Mouse (Mus musculus) lung, embryonic 15.5 days (tissue): Measurements from ENCODE around the gene Cd36. TPM values are rescaled to one million over a fixed set of nuclear protein-coding genes. Genes with fewer than 3 reads are reported as not detected.
A peak's percentile ranks its signal among the peaks of the same experiment; 100 is the strongest.

ENCODE experiments used
- ATAC-seq: fragments of 200-750 bp; cut with Nextera tagmentation; 2 replicates; pipeline ENCODE4 v1.8.0; 2017; ENCODE audit warnings: moderate number of reproducible peaks, borderline replicate concordance; ENCODE audit not compliant: low FRiP score, low TSS enrichment; ENCODE audit errors: extremely low read depth
- H3K27ac ChIP-seq: fragments of 300-500 bp; sonication (generic); 2 replicates; pipeline ENCODE4 v1.5.1; 2015; ENCODE audit warnings: moderate library complexity, mild to moderate bottlenecking, inconsistent platforms
- H3K27me3 ChIP-seq: fragments of 300-500 bp; sonication (generic); 2 replicates; pipeline ENCODE4 v1.6.1; 2015; ENCODE audit warnings: inconsistent platforms
- H3K36me3 ChIP-seq: fragments of 300-500 bp; sonication (generic); 2 replicates; pipeline ENCODE4 v1.6.1; 2015; ENCODE audit warnings: inconsistent platforms
- H3K4me1 ChIP-seq: fragments of 300-500 bp; sonication (generic); 2 replicates; pipeline ENCODE4 v1.6.1; 2015; ENCODE audit warnings: inconsistent platforms
- H3K4me2 ChIP-seq: fragments of 300-500 bp; sonication (generic); 2 replicates; pipeline ENCODE4 v1.6.1; 2015; ENCODE audit warnings: inconsistent platforms, mild to moderate bottlenecking, moderate library complexity
- H3K4me3 ChIP-seq: fragments of 300-500 bp; sonication (generic); 2 replicates; pipeline ENCODE4 v1.5.1; 2015; ENCODE audit warnings: mild to moderate bottlenecking, inconsistent platforms
- H3K9ac ChIP-seq: fragments of 300-500 bp; sonication (generic); 2 replicates; pipeline ENCODE4 v1.6.1; 2015; ENCODE audit warnings: inconsistent platforms
- H3K9me3 ChIP-seq: fragments of 300-500 bp; sonication (generic); 2 replicates; pipeline ENCODE4 v1.6.1; 2016; ENCODE audit warnings: inconsistent platforms
- WGBS: fragments of 180-500 bp; shearing (Covaris S2); methylation state at CpG from one replicate; pipeline ENCODE4 v1.1.7; 2015; 5-methylcytosine and 5-hydroxymethylcytosine counted together
- polyA plus RNA-seq: library from polyadenylated mRNA; unstranded; fragments of >200 nt; fragmentation: Nextera tagmentation; extraction: Ambion mirVana; gene quantifications from 2 replicates; pipeline ENCODE4 v1.2.1, GENCODE M21; 2015

The Cd36 gene
- polyA plus RNA-seq, 1 experiment from 2014 or later: 23.0 TPM

DNA sequence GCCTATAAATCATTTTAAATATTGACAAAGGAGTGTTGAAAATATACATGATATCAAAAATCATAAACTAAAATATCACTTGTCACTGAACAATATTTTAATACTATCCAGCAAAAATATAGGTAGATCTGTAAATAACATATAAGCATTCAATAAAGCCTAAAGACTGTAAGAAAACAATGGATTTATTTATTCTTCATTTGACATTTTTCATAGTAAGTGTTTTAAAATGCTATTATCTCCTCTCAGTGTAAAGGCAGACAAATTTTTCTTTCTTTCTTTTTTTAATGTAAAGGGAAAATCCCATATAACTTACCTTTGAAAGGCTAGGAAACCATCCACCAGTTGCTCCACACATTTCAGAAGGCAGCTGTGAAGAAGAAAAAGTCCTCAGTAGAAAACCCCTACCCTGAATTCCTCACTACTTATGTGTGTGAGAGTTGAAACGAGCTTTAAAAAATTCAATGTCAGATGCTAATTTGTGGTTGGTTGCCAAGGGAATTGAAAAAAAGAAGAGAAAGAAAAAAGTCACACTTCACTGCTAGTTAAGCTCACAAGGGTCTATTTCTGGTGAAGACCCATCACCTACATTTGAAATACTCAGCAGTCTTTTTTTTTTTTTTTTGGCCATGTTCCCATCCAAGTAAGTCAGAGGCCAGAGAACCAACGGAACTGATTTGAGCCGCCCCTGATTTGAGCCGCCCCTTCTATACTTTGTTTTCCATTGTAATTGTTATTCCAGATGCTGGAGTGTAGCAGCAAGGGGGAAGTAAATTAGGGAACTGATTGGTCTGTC lies 53.1 kb downstream of the Cd36 start:
- Histone ChIP-seq H3K4me2 (no peak overlapping the region), H3K36me3 (no peaks in the 10 kb centered on the region), H3K27ac (no peak overlapping the region; the same call in 1 of the 2 replicates), H3K9ac (no peak overlapping the region), H3K4me1 (no peaks in the 10 kb centered on the region), H3K4me3 (no peak overlapping the region), H3K27me3 (no peaks in the 10 kb centered on the region), H3K9me3 (no peaks in the 10 kb centered on the region)
- WGBS: 25% methylated on average over 4 of the region's 4 CpGs
- no peak for ATAC-seq

DNA sequence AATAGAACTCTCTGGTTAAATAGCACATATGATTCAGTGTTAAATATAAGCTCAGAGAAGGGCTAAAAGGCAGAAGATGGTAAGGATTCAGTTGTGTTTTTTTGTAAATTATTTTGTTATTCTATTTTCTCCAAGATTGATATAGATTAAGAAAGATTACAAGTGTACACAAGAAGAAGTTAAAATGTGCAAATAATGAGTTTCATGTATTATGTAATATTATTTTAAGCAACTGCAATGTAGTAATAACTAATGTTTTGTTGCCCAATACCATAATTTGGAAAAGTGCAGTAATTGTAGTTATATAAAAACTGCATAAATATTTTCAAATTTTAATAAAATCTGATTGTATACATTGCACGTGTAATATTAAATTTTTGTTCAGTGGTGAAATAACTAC lies 54.8 kb downstream of the Cd36 start:
- WGBS: 92% methylated on average over 1 of the region's 1 CpGs
- no peak overlapping the region for H3K4me3 ChIP-seq
- no peak for ATAC-seq

DNA sequence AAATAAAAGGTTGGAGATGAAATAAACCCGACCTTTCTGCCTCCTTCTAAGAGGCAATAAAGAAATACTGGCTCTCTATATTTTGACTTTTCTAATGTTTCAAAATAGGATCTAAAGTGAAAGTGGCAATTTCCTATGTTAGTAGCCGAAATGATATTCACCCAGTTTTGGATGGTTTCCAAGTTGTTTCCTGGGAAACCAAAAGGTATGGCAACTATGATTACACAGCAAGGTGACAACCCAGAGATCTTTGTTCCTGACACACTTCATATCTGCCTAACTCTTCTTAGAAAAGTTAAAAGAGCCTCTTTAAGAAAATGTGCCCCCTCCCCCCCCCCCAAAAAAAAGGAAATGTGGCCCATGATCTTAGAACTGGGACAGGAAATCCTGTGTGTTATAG lies 58.1 kb downstream of the Cd36 start:
- no peaks in the 10 kb centered on the region for H3K9me3 ChIP-seq
- no peak overlapping the region; the same call in 1 of the 2 replicates for H3K4me2 ChIP-seq
- no peaks in the 10 kb centered on the region for H3K27me3 ChIP-seq
- H3K4me1 ChIP-seq: 0 out of 2 replicates have a peak, but pooled peaks cover 2% of the 10 kb centered on the region
- H3K36me3 ChIP-seq: no peaks in the 10 kb centered on the region
- no peak for ATAC-seq
- no peak overlapping the region for H3K4me3 ChIP-seq
- peak overlapping the region; percentile 78 for H3K27ac ChIP-seq
- no peak overlapping the region for H3K9ac ChIP-seq
- 30% methylated on average over 2 of the region's 2 CpGs for WGBS

More for the DNA sequence above, 54.8 kb downstream of the Cd36 start:
- H3K4me1 ChIP-seq: 0 out of 2 replicates have a peak, but pooled peaks cover 2% of the 10 kb centered on the region
- no peak overlapping the region for H3K4me2 ChIP-seq
- no peaks in the 10 kb centered on the region for H3K9me3 ChIP-seq
- no peak overlapping the region for H3K9ac ChIP-seq
- H3K36me3 ChIP-seq: no peaks in the 10 kb centered on the region
- no peak overlapping the region for H3K27ac ChIP-seq
- H3K27me3 ChIP-seq: no peaks in the 10 kb centered on the region

DNA sequence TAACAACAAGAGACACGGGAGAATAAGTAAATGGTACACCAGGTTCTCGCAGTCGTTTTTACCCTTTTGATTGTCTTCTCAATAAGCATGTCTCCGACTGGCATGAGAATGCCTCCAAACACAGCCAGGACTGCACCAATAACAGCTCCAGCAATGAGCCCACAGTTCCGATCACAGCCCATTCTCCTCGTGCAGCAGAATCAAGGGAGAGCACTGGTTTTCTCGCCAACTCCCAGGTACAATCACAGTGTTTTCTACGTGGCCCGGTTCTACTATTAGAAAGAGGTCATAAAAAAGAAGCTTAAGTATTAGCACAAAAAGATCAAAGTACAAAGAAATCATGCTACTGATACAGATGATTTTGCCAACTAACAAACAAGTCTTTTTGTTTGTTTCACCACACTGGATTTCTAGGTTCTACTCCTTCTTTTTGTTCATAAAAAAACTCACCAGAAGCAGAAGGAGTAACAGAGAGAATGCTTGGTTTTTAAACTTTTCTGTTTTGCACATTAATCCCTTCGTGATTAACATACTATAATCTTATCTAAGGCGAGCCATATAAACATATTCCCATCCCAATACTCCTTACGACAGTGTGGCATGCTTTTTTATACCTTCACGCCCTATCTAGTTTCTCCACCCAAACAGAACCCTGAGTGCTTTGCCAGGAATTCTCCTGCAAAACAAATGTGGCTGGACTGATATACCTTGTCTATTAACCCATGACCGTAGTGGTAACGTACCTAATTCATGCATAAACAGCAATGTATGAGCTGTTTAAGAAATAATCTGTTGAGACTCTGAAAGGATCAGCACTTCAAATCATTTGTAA lies 59.7 kb downstream of the Cd36 start:
- H3K4me1 ChIP-seq: 0 out of 2 replicates have a peak, but pooled peaks cover 2% of the 10 kb centered on the region
- H3K36me3 ChIP-seq: no peaks in the 10 kb centered on the region
- no peak overlapping the region for H3K9ac ChIP-seq
- no peak overlapping the region for H3K4me3 ChIP-seq
- H3K27ac ChIP-seq: no peak overlapping the region
- H3K9me3 ChIP-seq: no peaks in the 10 kb centered on the region
- no peaks in the 10 kb centered on the region for H3K27me3 ChIP-seq
- no peak overlapping the region for H3K4me2 ChIP-seq
- no peak for ATAC-seq
- 76% methylated on average over 15 of the region's 15 CpGs for WGBS

DNA sequence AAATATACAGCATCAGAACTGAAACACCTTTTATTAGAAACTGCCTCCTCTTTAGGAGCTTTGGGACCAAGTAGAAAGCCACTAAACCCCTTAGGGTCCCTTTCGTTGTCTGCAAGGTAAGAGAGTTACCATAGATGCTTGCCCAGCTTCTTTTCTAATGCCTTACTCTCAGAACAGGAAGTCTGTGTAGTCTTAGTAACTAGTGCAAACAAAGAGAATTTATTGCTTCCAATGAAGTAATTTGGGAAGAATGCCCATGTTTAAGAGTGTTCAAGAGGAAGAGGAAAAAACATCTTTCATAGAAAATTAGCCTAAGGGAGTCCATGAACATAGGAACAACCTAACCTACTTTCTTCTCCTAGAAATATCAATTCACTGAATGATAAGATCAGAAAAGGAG lies 67.2 kb downstream of the Cd36 start:
- WGBS: 33% methylated on average over 1 of the region's 1 CpGs
- 0 out of 2 replicates have a peak, but pooled peaks cover 4% of the 10 kb centered on the region for H3K4me1 ChIP-seq
- H3K27me3 ChIP-seq: no peaks in the 10 kb centered on the region
- H3K4me2 ChIP-seq: no peak overlapping the region
- no peaks in the 10 kb centered on the region for H3K36me3 ChIP-seq
- H3K27ac ChIP-seq: peak overlapping the region; percentile 33; the same call in 1 of the 2 replicates
- ATAC-seq: peak; percentile 46; the same call in 1 of the 2 replicates
- no peaks in the 10 kb centered on the region for H3K9me3 ChIP-seq
- no peak overlapping the region for H3K4me3 ChIP-seq
- H3K9ac ChIP-seq: no peak overlapping the region

DNA sequence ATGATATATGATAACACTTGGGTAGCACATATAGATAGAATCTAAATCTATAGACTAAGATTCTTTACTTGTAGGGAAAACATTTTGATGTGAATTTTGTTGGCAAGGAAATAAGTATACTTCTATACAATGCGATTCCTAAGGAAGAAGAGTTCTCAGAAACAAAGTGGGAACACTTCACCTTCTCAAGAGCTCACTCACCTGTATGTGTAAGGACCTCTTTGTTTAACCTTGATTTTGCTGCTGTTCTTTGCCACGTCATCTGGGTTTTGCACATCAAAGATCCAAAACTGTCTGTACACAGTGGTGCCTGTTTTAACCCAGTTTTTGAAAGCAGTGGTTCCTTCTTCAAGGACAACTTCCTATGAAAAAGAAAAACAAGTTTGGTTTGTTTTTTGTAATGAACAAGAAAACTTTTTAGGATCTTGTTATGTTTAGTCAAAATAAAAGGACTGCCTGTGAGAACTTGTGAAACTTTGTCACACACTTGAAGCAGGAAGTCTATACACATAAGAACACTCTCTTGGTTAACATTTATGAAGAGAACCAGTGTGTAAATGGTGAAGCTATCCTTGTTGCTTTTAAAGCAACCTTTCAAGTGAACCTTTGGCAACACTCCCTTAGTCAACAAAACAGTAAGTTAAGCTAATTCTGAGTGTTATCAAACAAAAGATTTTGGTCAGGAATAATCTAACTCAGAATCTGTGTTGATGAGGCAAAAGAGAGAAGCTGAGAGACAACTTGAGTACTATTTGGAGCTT lies 68.2 kb downstream of the Cd36 start:
- H3K4me2 ChIP-seq: no peak overlapping the region
- no peaks in the 10 kb centered on the region for H3K9me3 ChIP-seq
- no peak overlapping the region for H3K9ac ChIP-seq
- WGBS: 56% methylated on average over 2 of the region's 2 CpGs
- 0 out of 2 replicates have a peak, but pooled peaks cover 4% of the 10 kb centered on the region for H3K4me1 ChIP-seq
- no peak for ATAC-seq
- H3K4me3 ChIP-seq: no peak overlapping the region
- no peaks in the 10 kb centered on the region for H3K36me3 ChIP-seq
- 0 out of 2 replicates have a peak overlapping the region, but pooled peaks have one; percentile 33 for H3K27ac ChIP-seq
- H3K27me3 ChIP-seq: no peaks in the 10 kb centered on the region

DNA sequence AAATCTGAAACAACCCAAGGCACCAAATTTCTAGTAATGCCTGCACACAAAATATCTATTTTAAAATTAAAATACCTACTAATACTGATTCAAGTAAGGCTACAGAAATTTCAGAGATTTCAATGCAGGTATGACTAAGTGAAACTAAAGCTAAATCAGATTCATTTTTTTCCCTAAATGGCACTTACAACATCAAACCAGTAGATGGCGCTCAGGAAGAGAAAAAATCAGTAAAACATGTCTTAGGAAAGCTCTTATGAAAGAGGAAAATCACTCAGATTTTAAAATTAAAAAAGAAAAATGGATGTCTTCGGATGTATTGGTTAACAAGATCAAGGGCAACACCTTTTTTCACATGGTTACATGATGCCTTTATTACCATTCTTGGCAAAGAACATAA lies 72.4 kb downstream of the Cd36 start:
- no peak overlapping the region for H3K27ac ChIP-seq
- ATAC-seq: no peak
- WGBS: 2% methylated on average over 2 of the region's 2 CpGs

DNA sequence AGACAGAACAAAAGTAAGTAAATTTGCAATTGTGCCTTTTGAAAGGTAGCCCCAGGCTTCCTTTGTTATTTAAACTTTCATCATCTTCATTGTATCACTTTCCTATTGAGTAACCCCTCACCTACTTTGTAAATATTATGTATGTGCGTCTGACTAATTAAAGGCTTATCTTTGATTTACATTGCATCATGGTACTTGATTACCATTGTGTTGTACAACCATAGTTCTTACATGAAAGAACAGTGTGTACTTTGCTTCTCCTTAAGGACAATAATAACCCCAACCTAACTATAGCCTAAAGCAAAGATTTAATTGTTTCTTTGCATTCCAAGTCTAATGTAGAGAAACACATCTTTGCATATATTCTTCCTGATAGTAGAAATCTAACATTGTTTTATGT lies 78.3 kb downstream of the Cd36 start:
- no peaks in the 10 kb centered on the region for H3K4me1 ChIP-seq
- no peaks in the 10 kb centered on the region for H3K36me3 ChIP-seq
- no peaks in the 10 kb centered on the region for H3K9me3 ChIP-seq
- no peak overlapping the region for H3K4me3 ChIP-seq
- no peak overlapping the region for H3K4me2 ChIP-seq
- no peak overlapping the region for H3K27ac ChIP-seq
- no peak for ATAC-seq
- WGBS: 57% methylated on average over 1 of the region's 1 CpGs
- no peak overlapping the region for H3K9ac ChIP-seq
- H3K27me3 ChIP-seq: no peaks in the 10 kb centered on the region

More for the DNA sequence above, 72.4 kb downstream of the Cd36 start:
- H3K4me2 ChIP-seq: no peak overlapping the region
- H3K9ac ChIP-seq: no peak overlapping the region
- H3K4me3 ChIP-seq: no peak overlapping the region
- H3K9me3 ChIP-seq: no peaks in the 10 kb centered on the region
- no peaks in the 10 kb centered on the region for H3K27me3 ChIP-seq
- H3K36me3 ChIP-seq: no peaks in the 10 kb centered on the region
- H3K4me1 ChIP-seq: no peaks in the 10 kb centered on the region

DNA sequence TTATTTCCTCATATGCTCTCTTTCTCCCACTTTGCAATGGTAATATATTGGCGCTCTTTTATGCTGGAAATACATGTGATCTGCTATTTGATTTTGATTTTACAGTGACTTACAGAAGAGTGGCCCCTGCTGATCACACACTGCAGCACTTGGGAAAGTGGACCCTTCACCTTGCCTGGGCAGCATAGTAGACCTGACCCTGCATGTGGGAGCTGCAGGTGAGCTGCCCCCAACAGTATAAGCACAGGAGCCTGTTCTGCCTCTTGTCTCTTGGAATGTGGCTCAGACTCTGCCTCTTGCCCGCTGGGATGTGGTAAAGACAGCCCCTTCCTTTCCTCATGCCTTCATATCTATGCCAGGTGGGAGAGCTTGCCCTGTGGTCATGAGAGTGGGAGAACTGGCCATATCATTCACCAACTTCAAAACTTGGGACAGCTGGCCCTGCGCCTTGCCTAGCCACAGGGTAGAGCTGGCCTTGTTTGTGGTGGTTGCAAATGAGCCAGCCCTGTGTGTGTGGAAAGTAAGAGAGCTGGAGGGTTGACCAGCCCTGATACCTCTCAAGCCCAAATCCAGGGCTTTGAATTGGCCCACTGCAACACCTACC lies 81.7 kb downstream of the Cd36 start:
- no peak for ATAC-seq
- Histone ChIP-seq H3K4me1 (no peaks in the 10 kb centered on the region), H3K4me3 (no peak overlapping the region), H3K9ac (no peak overlapping the region), H3K27ac (no peak overlapping the region), H3K27me3 (no peaks in the 10 kb centered on the region), H3K4me2 (no peak overlapping the region), H3K9me3 (no peaks in the 10 kb centered on the region), H3K36me3 (no peaks in the 10 kb centered on the region)
- 81% methylated on average over 3 of the region's 3 CpGs for WGBS

DNA sequence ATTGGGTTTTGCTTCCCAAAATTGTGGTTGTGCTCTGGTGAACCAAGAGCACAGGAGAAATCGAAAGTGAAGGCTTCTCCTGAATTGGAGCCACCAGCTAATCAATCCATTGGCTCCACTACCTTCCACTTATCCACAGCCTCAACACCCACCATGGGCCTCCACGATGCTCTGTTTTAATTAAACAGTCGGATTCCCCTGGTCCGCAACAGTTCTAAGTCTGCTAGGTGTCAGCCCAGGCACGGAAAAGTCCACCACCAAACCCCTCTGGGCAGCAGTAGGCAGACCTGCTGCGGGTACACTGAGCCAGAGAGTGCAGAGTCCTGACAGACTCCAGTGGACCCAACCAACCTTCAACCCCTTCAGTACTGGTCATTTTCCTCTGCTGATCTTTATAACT lies 112.0 kb downstream of the Cd36 start:
- Histone ChIP-seq H3K9me3 (no peaks in the 10 kb centered on the region), H3K4me3 (no peak overlapping the region), H3K27ac (no peak overlapping the region), H3K4me1 (no peaks in the 10 kb centered on the region), H3K27me3 (no peaks in the 10 kb centered on the region), H3K4me2 (no peak overlapping the region), H3K9ac (no peak overlapping the region), H3K36me3 (no peaks in the 10 kb centered on the region)
- no peak for ATAC-seq
- 88% methylated on average over 6 of the region's 6 CpGs for WGBS

DNA sequence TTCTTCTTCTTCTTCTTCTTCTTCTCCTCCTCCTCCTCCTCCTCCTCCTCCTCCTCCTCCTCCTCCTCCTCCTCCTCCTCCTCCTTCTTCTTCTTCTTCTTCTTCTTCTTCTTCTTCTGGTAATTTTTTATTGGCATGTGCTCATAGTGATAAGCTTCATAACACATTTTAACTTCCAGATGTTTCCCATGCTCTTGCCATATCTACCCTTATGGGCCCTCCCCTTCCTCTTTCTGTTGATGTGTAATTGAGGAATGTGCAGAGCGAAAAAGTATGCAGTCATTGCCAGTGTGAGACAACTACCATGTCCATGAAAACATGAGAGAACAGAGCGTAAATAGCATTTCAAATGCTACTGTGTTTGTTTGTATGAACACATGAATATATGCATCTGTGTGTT lies 118.3 kb downstream of the Cd36 start:
- Histone ChIP-seq H3K4me3 (no peak overlapping the region), H3K27ac (no peak overlapping the region), H3K9me3 (no peaks in the 10 kb centered on the region), H3K36me3 (no peaks in the 10 kb centered on the region), H3K9ac (no peak overlapping the region), H3K27me3 (no peaks in the 10 kb centered on the region), H3K4me1 (no peaks in the 10 kb centered on the region), H3K4me2 (no peak overlapping the region)
- WGBS: 88% methylated on average over 2 of the region's 2 CpGs
- ATAC-seq: no peak
